Mouse (Mus musculus) neural tube, embryonic 10.5 days (tissue): Measurements from ENCODE around the gene Pdia5.

ENCODE experiments used
- DNase-seq: peaks from one replicate; pipeline ENCODE4 v3.0.0-alpha.2; 2017; ENCODE audit warnings: low spot score; ENCODE audit errors: extremely low spot score

The Pdia5 gene

GRCm38 (mm10) chr16:35362221-35362620, 128.5 kb downstream of the Pdia5 start:
- DNase-seq: no peak

- DNase-seq: peak; percentile 69
Observed at GRCm38 (mm10) chr16:35360593-35360992, 130.1 kb downstream of the Pdia5 start.

GRCm38 (mm10) chr16:35357449-35357848, 133.2 kb downstream of the Pdia5 start:
- no peak for DNase-seq
